Mouse (Mus musculus): ENCODE measurements at regions not wholly inside any gene's neighbourhood (a gene's known extent, or its start where the extent isn't known, plus 50 kb on each side); places are given as distances from the start of the nearest gene placed in this dataset.

GRCm38 (mm10) chr1:71723039-71723397 is 70.0 kb upstream of the Fn1 start:
- no peak for TF ChIP-seq POLR2A (IDR thresholded peaks at IDR 0.05; ENCODE audit: borderline replicate concordance, extremely low read depth, low read depth, low read length)
- TF ChIP-seq CTCF (IDR thresholded peaks at IDR 0.05; ENCODE audit: insufficient read depth, low read length), result no peak

Data from lung, adult 2 months (tissue).